Mouse (Mus musculus) limb, embryonic 15.5 days (tissue): ENCODE data around the gene Drc3. TPM values are rescaled to one million over a fixed set of nuclear protein-coding genes. Genes with fewer than 3 reads are reported as not detected.

Experiments
- ATAC-seq: fragments of 200-750 bp; cut with Nextera tagmentation; 2 replicates; pipeline ENCODE4 v1.8.0; 2017; ENCODE audit warnings: low read depth, moderate TSS enrichment; ENCODE audit not compliant: insufficient number of reproducible peaks, low FRiP score, low TSS enrichment
- H3K27ac ChIP-seq: fragments of 300-500 bp; sonication (generic); 2 replicates; pipeline ENCODE4 v1.5.1; 2015; ENCODE audit warnings: moderate library complexity, mild to moderate bottlenecking, inconsistent platforms
- H3K27me3 ChIP-seq: fragments of 300-500 bp; sonication (generic); 2 replicates; pipeline ENCODE4 v1.6.1; 2015; ENCODE audit warnings: inconsistent platforms
- H3K36me3 ChIP-seq: fragments of 300-500 bp; sonication (generic); 2 replicates; pipeline ENCODE4 v1.6.1; 2015; ENCODE audit warnings: inconsistent platforms
- H3K4me1 ChIP-seq: fragments of 300-500 bp; sonication (generic); 2 replicates; pipeline ENCODE4 v1.6.1; 2015; ENCODE audit warnings: inconsistent platforms
- H3K4me2 ChIP-seq: fragments of 300-500 bp; sonication (generic); 2 replicates; pipeline ENCODE4 v1.6.1; 2015; ENCODE audit warnings: mild to moderate bottlenecking, inconsistent platforms
- H3K4me3 ChIP-seq: fragments of 300-500 bp; sonication (generic); 2 replicates; pipeline ENCODE4 v1.5.1; 2015; ENCODE audit warnings: mild to moderate bottlenecking, inconsistent platforms
- H3K9ac ChIP-seq: fragments of 300-500 bp; sonication (generic); 2 replicates; pipeline ENCODE4 v1.6.1; 2015; ENCODE audit warnings: inconsistent platforms
- H3K9me3 ChIP-seq: fragments of 300-500 bp; sonication (generic); 2 replicates; pipeline ENCODE4 v1.6.1; 2016; ENCODE audit warnings: inconsistent platforms
- WGBS: fragments of 180-500 bp; shearing (Covaris S2); methylation state at CpG from one replicate; pipeline ENCODE4 v1.1.7; 2015; 5-methylcytosine and 5-hydroxymethylcytosine counted together
- polyA plus RNA-seq: library from polyadenylated mRNA; unstranded; fragments of >200 nt; fragmentation: Nextera tagmentation; extraction: Ambion mirVana; gene quantifications from 2 replicates; pipeline ENCODE4 v1.2.1, GENCODE M21; 2015

Gene Drc3
- polyA plus RNA-seq, 1 experiment from 2014 or later: 1.7 TPM

- H3K36me3 ChIP-seq: no peaks in the 10 kb centered on the region
- H3K4me2 ChIP-seq: no peak overlapping the region
- H3K9ac ChIP-seq: no peak overlapping the region
- no peaks in the 10 kb centered on the region; the same call in 1 of the 2 replicates for H3K4me1 ChIP-seq
- no peak overlapping the region for H3K27ac ChIP-seq
- H3K4me3 ChIP-seq: no peak overlapping the region
- ATAC-seq: no peak
- H3K27me3 ChIP-seq: no peaks in the 10 kb centered on the region
- WGBS: 88% methylated on average over 4 of the region's 4 CpGs
- no peaks in the 10 kb centered on the region for H3K9me3 ChIP-seq
Observed at GRCm38 (mm10) chr11:60345868-60346267, 7.3 kb upstream of the Drc3 start.

- Histone ChIP-seq H3K27ac (no peak overlapping the region), H3K9ac (no peak overlapping the region), H3K36me3 (no peaks in the 10 kb centered on the region), H3K27me3 (no peaks in the 10 kb centered on the region), H3K4me3 (no peak overlapping the region), H3K9me3 (no peaks in the 10 kb centered on the region), H3K4me1 (peaks cover 3% of the 10 kb centered on the region), H3K4me2 (no peak overlapping the region)
- no peak for ATAC-seq
- 69% methylated on average over 4 of the region's 4 CpGs for WGBS
Observed at GRCm38 (mm10) chr11:60346537-60346936, 6.6 kb upstream of the Drc3 start.

GRCm38 (mm10) chr11:60351388-60351787 lies 1.7 kb upstream of the Drc3 start:
- H3K4me3 ChIP-seq: peak overlapping the region; percentile 92
- no peak overlapping the region for H3K9ac ChIP-seq
- no peaks in the 10 kb centered on the region for H3K36me3 ChIP-seq
- no peak overlapping the region for H3K27ac ChIP-seq
- no peaks in the 10 kb centered on the region for H3K27me3 ChIP-seq
- peaks cover 16% of the 10 kb centered on the region for H3K4me1 ChIP-seq
- ATAC-seq: no peak
- no peaks in the 10 kb centered on the region for H3K9me3 ChIP-seq
- WGBS: 47% methylated on average over 2 of the region's 2 CpGs
- peak overlapping the region; percentile 88 for H3K4me2 ChIP-seq

- Histone ChIP-seq H3K27ac (peak overlapping the region; percentile 81), H3K36me3 (no peaks in the 10 kb centered on the region), H3K9ac (peak overlapping the region; percentile 62), H3K4me2 (peak overlapping the region; percentile 88), H3K4me1 (peaks cover 16% of the 10 kb centered on the region), H3K27me3 (no peaks in the 10 kb centered on the region), H3K4me3 (peak overlapping the region; percentile 92), H3K9me3 (no peaks in the 10 kb centered on the region)
- ATAC-seq: no peak
- WGBS: 23% methylated on average over 11 of the region's 11 CpGs
Observed at GRCm38 (mm10) chr11:60351925-60352371, 1.2 kb upstream of the Drc3 start.

GRCm38 (mm10) chr11:60355952-60356351 lies 2.8 kb downstream of the Drc3 start:
- Histone ChIP-seq H3K4me1 (peaks cover 19% of the 10 kb centered on the region), H3K9me3 (no peaks in the 10 kb centered on the region), H3K4me2 (no peak overlapping the region), H3K4me3 (no peak overlapping the region), H3K9ac (no peak overlapping the region), H3K36me3 (no peaks in the 10 kb centered on the region), H3K27me3 (no peaks in the 10 kb centered on the region), H3K27ac (no peak overlapping the region)
- ATAC-seq: no peak
- WGBS: 93% methylated on average over 2 of the region's 2 CpGs

- no peak overlapping the region for H3K9ac ChIP-seq
- no peak for ATAC-seq
- H3K9me3 ChIP-seq: no peaks in the 10 kb centered on the region
- no peaks in the 10 kb centered on the region for H3K36me3 ChIP-seq
- WGBS: 33% methylated on average over 1 of the region's 1 CpGs
- no peak overlapping the region for H3K4me2 ChIP-seq
- H3K27me3 ChIP-seq: no peaks in the 10 kb centered on the region
- H3K27ac ChIP-seq: no peak overlapping the region
- H3K4me1 ChIP-seq: peaks cover 10% of the 10 kb centered on the region
- no peak overlapping the region for H3K4me3 ChIP-seq
Observed at GRCm38 (mm10) chr11:60357116-60357515, 4.0 kb downstream of the Drc3 start.

- Histone ChIP-seq H3K27me3 (no peaks in the 10 kb centered on the region), H3K9me3 (no peaks in the 10 kb centered on the region), H3K36me3 (no peaks in the 10 kb centered on the region), H3K4me1 (peaks cover 4% of the 10 kb centered on the region; the same call in 1 of the 2 replicates), H3K9ac (no peak overlapping the region), H3K4me2 (no peak overlapping the region), H3K4me3 (no peak overlapping the region), H3K27ac (no peak overlapping the region)
- no peak for ATAC-seq
- WGBS: 67% methylated on average over 7 of the region's 7 CpGs
Observed at GRCm38 (mm10) chr11:60358548-60358947, 5.4 kb downstream of the Drc3 start.

GRCm38 (mm10) chr11:60359138-60359537 lies 6.0 kb downstream of the Drc3 start:
- WGBS: 68% methylated on average over 5 of the region's 5 CpGs
- no peaks in the 10 kb centered on the region for H3K36me3 ChIP-seq

GRCm38 (mm10) chr11:60359936-60360335 lies 6.8 kb downstream of the Drc3 start:
- Histone ChIP-seq H3K9me3 (no peaks in the 10 kb centered on the region), H3K9ac (no peak overlapping the region), H3K4me3 (no peak overlapping the region), H3K4me1 (0 out of 2 replicates have a peak, but pooled peaks cover 3% of the 10 kb centered on the region), H3K27me3 (no peaks in the 10 kb centered on the region), H3K4me2 (no peak overlapping the region), H3K36me3 (no peaks in the 10 kb centered on the region), H3K27ac (no peak overlapping the region)
- no peak for ATAC-seq
- WGBS: 59% methylated on average over 1 of the region's 1 CpGs

More at GRCm38 (mm10) chr11:60359138-60359537, 6.0 kb downstream of the Drc3 start:
- Histone ChIP-seq H3K27ac (no peak overlapping the region), H3K27me3 (no peaks in the 10 kb centered on the region), H3K9ac (no peak overlapping the region), H3K4me3 (no peak overlapping the region), H3K4me2 (no peak overlapping the region), H3K9me3 (no peaks in the 10 kb centered on the region), H3K4me1 (0 out of 2 replicates have a peak, but pooled peaks cover 3% of the 10 kb centered on the region)
- ATAC-seq: no peak

GRCm38 (mm10) chr11:60360631-60361201 lies 7.6 kb downstream of the Drc3 start:
- WGBS: 74% methylated on average over 5 of the region's 5 CpGs
- no peak overlapping the region; the same call in 1 of the 2 replicates for H3K27ac ChIP-seq
- no peaks in the 10 kb centered on the region for H3K9me3 ChIP-seq
- no peaks in the 10 kb centered on the region for H3K36me3 ChIP-seq
- H3K4me3 ChIP-seq: no peak overlapping the region
- ATAC-seq: no peak
- H3K4me1 ChIP-seq: peaks cover 5% of the 10 kb centered on the region; the same call in 1 of the 2 replicates
- no peak overlapping the region for H3K9ac ChIP-seq
- no peaks in the 10 kb centered on the region for H3K27me3 ChIP-seq
- no peak overlapping the region for H3K4me2 ChIP-seq

GRCm38 (mm10) chr11:60366239-60367019 lies 13.3 kb downstream of the Drc3 start:
- peak; percentile 67 for ATAC-seq
- Histone ChIP-seq H3K9me3 (no peaks in the 10 kb centered on the region), H3K4me1 (peaks cover 19% of the 10 kb centered on the region), H3K4me2 (peak overlapping the region; percentile 8; the same call in 1 of the 2 replicates), H3K36me3 (no peaks in the 10 kb centered on the region), H3K9ac (no peak overlapping the region), H3K27me3 (no peaks in the 10 kb centered on the region), H3K27ac (peak overlapping the region; percentile 82), H3K4me3 (no peak overlapping the region)
- 15% methylated on average over 16 of the region's 16 CpGs for WGBS

GRCm38 (mm10) chr11:60367256-60367655 lies 14.1 kb downstream of the Drc3 start:
- Histone ChIP-seq H3K4me1 (peaks cover 19% of the 10 kb centered on the region), H3K4me3 (no peak overlapping the region), H3K36me3 (no peaks in the 10 kb centered on the region), H3K27ac (0 out of 2 replicates have a peak overlapping the region, but pooled peaks have one; percentile 82), H3K9me3 (no peaks in the 10 kb centered on the region), H3K4me2 (no peak overlapping the region), H3K9ac (no peak overlapping the region), H3K27me3 (no peaks in the 10 kb centered on the region)
- 66% methylated on average over 3 of the region's 3 CpGs for WGBS
- no peak for ATAC-seq
